Mouse (Mus musculus) liver, embryonic 14.5 days (tissue): ENCODE results near the gene Spg7. TPM values are rescaled to one million over a fixed set of nuclear protein-coding genes. Genes with fewer than 3 reads are reported as not detected.

Source experiments
- ATAC-seq: fragments of 200-750 bp; cut with Nextera tagmentation; 2 replicates; pipeline ENCODE4 v1.8.0; 2017; ENCODE audit warnings: moderate number of reproducible peaks, mild to moderate bottlenecking, moderate library complexity; ENCODE audit not compliant: insufficient read depth
- DNase-seq, 3 experiments: peaks; one replicate each; pipeline ENCODE4 v3.0.0-alpha.2; 2012 to 2013; ENCODE audit warnings: low read depth in 3 of 3, low spot score in 3 of 3
- H3K27ac ChIP-seq: fragments of 300-500 bp; sonication (generic); 2 replicates; pipeline ENCODE4 v1.5.1; 2014; ENCODE audit warnings: moderate library complexity, mild to moderate bottlenecking, control low read depth, inconsistent platforms
- H3K27me3 ChIP-seq: fragments of 300-500 bp; sonication (generic); 2 replicates; pipeline ENCODE4 v1.6.1; 2014; ENCODE audit warnings: mild to moderate bottlenecking, low read length, moderate library complexity; ENCODE audit not compliant: control insufficient read depth, insufficient read depth
- H3K36me3 ChIP-seq: fragments of 300-500 bp; sonication (generic); replicated peaks from 2 replicates; pipeline ENCODE4 v1.6.1; 2014; ENCODE audit warnings: low read depth; ENCODE audit not compliant: control insufficient read depth, insufficient read depth
- H3K4me1 ChIP-seq, 2 experiments: fragments of 200-500 bp in 1 of 2; fragments of 300-500 bp in 1 of 2; sonication (generic) in 1 of 2; replicated peaks; 2 replicates each; pipeline ENCODE4 v1.6.1; 2012 to 2014; ENCODE audit warnings: antibody characterized with exemption in 1 of 2, inconsistent platforms in 1 of 2, low read length in 1 of 2; ENCODE audit not compliant: control insufficient read depth in 2 of 2, insufficient read depth in 2 of 2
- H3K4me2 ChIP-seq: fragments of 300-500 bp; sonication (generic); 2 replicates; pipeline ENCODE4 v1.6.1; 2014; ENCODE audit warnings: low read depth, mild to moderate bottlenecking, control low read depth, moderate library complexity
- H3K4me3 ChIP-seq, 2 experiments: fragments of 200-500 bp in 1 of 2; fragments of 300-500 bp in 1 of 2; sonication (generic) in 1 of 2; 2 replicates each; pipeline ENCODE4 v1.5.1; 2012 to 2014; ENCODE audit warnings: low read depth in 2 of 2, low read length in 2 of 2, mild to moderate bottlenecking in 2 of 2, control low read depth in 1 of 2, inconsistent platforms in 1 of 2, moderate library complexity in 1 of 2; ENCODE audit not compliant: insufficient read depth in 1 of 2
- H3K9ac ChIP-seq: fragments of 300-500 bp; sonication (generic); replicated peaks from 2 replicates; pipeline ENCODE4 v1.6.1; 2014; ENCODE audit warnings: mild to moderate bottlenecking, control low read depth, moderate library complexity
- H3K9me3 ChIP-seq: fragments of 300-500 bp; sonication (generic); 2 replicates; pipeline ENCODE4 v1.6.1; 2016; ENCODE audit warnings: low read length, mixed read lengths; ENCODE audit not compliant: control insufficient read depth
- CTCF ChIP-seq: IDR thresholded peaks from 2 replicates; pipeline ENCODE4 v1.5.1; 2016; ENCODE audit warnings: antibody characterized with exemption, low read depth, control low read depth
- EP300 ChIP-seq: IDR thresholded peaks from 2 replicates; pipeline ENCODE4 v1.6.1; 2016; ENCODE audit warnings: antibody characterized with exemption, low read depth
- WGBS: fragments of 180-500 bp; shearing (Covaris S2); extraction: QIAGEN DNeasy Blood & Tissue Kit; methylation state at CpG from one replicate; pipeline ENCODE4 v1.1.7; 2014; ENCODE audit not compliant: insufficient replicate concordance; 5-methylcytosine and 5-hydroxymethylcytosine counted together
- polyA plus RNA-seq, 2 experiments: library from polyadenylated mRNA; depleted of rRNA in 1 of 2; stranded (reverse) in 1 of 2; unstranded in 1 of 2; fragments of >200 nt; fragmentation: Nextera tagmentation in 1 of 2; extraction: Ambion mirVana in 1 of 2; gene quantifications; 2 replicates each; pipeline versions ENCODE4 v1.2.1 to v1.2.3; 2012 to 2014

Gene Spg7
- polyA plus RNA-seq, 2 experiments, result 19.5 to 26.0 TPM

- WGBS, result 3% methylated on average over 17 of the region's 17 CpGs
- Histone ChIP-seq H3K9me3 (no peaks in the 10 kb centered on the region), H3K9ac (no peak overlapping the region), H3K4me2 (peak overlapping the region; percentile 84), H3K4me1 (peaks cover 7 to 38% of the 10 kb centered on the region in 2 experiments; a peak in 3 of 4 replicates), H3K36me3 (no peaks in the 10 kb centered on the region), H3K4me3 (peak overlapping the region; percentile 18 to 54; a peak in 3 of 4 replicates), H3K27me3 (peaks cover 30% of the 10 kb centered on the region), H3K27ac (no peak overlapping the region)
- ATAC-seq (no peak), DNase-seq (no peak)
- TF ChIP-seq CTCF (no peak), EP300 (no peak)
These were observed 55.0 kb downstream of the Spg7 start for GRCm38 (mm10) chr8:123117744-123118143.

DNA sequence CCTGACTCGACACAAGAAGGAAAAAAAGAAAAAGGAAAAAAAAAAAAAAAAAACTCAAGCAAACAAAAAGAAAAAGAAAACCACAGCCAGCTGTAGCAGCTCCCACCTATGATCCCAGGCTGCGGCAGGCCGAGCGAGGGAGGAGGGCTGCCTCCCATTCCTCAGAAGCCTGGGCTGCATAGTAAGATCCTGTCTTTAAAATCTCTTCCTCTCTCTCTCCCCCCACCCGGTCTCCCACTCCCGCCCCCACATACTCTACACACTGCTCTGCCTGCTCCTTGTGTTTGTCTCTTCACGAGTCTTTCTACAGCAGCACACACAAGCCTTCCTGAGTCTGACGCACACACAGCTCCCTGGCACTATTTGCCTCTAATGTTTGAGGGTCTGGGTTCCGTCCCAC lies 59.3 kb downstream of the Spg7 start:
- TF ChIP-seq EP300 (no peak), CTCF (no peak)
- Histone ChIP-seq H3K27me3 (peaks cover 18% of the 10 kb centered on the region), H3K36me3 (no peaks in the 10 kb centered on the region), H3K4me3 (no peak overlapping the region), H3K9me3 (no peaks in the 10 kb centered on the region), H3K4me2 (no peak overlapping the region), H3K4me1 (peaks cover 1 to 19% of the 10 kb centered on the region in 2 experiments; a peak in 3 of 4 replicates), H3K9ac (no peak overlapping the region), H3K27ac (no peak overlapping the region)
- DNase-seq (no peak), ATAC-seq (no peak)
- 62% methylated on average over 9 of the region's 9 CpGs for WGBS

DNA sequence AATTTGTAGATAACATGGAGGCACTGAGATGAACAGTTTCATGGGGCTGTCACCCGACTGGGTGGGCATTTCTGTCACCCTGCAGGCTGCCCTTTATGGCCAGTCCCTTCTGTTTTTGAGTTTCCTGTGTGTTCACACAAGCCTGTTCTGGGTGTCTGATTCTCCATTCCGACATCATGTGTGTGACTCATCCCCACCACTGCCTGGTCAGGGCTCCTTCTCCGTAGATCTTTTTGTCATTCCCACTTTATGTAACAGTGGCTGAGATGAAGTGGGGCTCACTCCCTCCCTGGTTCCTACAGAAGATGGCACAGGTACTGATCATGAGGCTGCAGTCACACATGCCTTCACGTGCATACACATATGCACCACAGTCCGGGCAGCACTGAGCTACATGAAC lies 59.9 kb downstream of the Spg7 start:
- Histone ChIP-seq H3K4me3 (no peak overlapping the region), H3K27ac (no peak overlapping the region), H3K9ac (no peak overlapping the region), H3K36me3 (no peaks in the 10 kb centered on the region), H3K4me2 (no peak overlapping the region), H3K9me3 (no peaks in the 10 kb centered on the region), H3K4me1 (peaks cover 0 to 16% of the 10 kb centered on the region in 2 experiments; a peak in 3 of 4 replicates), H3K27me3 (peaks cover 12% of the 10 kb centered on the region)
- no peak for DNase-seq
- WGBS, result 60% methylated on average over 5 of the region's 5 CpGs
- ATAC-seq, result no peak
- TF ChIP-seq EP300, result no peak
- no peak for TF ChIP-seq CTCF

- TF ChIP-seq EP300 (no peak), CTCF (no peak)
- Histone ChIP-seq H3K4me1 (0 out of 4 replicates have a peak, but pooled peaks cover 0 to 3% of the 10 kb centered on the region in 2 experiments), H3K27me3 (no peaks in the 10 kb centered on the region), H3K36me3 (no peaks in the 10 kb centered on the region), H3K27ac (no peak overlapping the region), H3K9ac (no peak overlapping the region), H3K4me2 (no peak overlapping the region), H3K9me3 (no peaks in the 10 kb centered on the region), H3K4me3 (no peak overlapping the region)
- WGBS, result 10% methylated on average over 19 of the region's 19 CpGs
- ATAC-seq (peak; percentile 68), DNase-seq (no peak)
These were observed 63.6 kb downstream of the Spg7 start for GRCm38 (mm10) chr8:123126193-123126816.

DNA sequence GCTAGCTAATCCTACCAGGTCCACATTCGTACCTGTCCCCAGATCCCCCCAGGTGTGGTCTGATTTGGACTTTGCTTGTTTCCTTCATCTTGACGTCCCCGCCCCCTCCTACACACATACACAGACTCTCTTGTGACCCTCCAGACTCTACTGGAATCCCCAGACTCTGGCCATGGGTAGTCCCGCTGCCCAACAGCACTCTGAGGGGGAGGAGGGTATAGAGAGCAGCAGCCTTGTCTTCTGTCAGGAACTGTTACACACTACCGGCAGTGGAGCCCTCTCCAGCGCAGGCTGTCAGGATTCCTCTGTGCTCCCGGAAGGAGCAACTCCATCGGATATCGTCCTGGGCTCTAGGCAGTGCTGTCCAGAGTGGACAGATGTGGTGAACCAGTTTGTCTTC lies 68.3 kb downstream of the Spg7 start:
- Histone ChIP-seq H3K27ac (no peak overlapping the region), H3K4me2 (no peak overlapping the region), H3K9me3 (no peaks in the 10 kb centered on the region), H3K27me3 (no peaks in the 10 kb centered on the region), H3K4me3 (no peak overlapping the region), H3K9ac (no peak overlapping the region), H3K4me1 (0 out of 4 replicates have a peak, but pooled peaks cover 0 to 2% of the 10 kb centered on the region in 2 experiments), H3K36me3 (no peaks in the 10 kb centered on the region)
- TF ChIP-seq EP300 (no peak), CTCF (no peak)
- ATAC-seq, result no peak
- DNase-seq, result no peak
- 38% methylated on average over 9 of the region's 9 CpGs for WGBS
